Mouse (Mus musculus) kidney, embryonic 14.5 days (tissue): ENCODE measurements at regions not wholly inside any gene's neighbourhood (a gene's known extent, or its start where the extent isn't known, plus 50 kb on each side); places are given as distances from the start of the nearest gene placed in this dataset.

Experiments
- ATAC-seq: fragments of 200-750 bp; cut with Nextera tagmentation; 2 replicates; pipeline ENCODE4 v1.8.0; 2017; ENCODE audit warnings: moderate number of reproducible peaks, mild to moderate bottlenecking, moderate TSS enrichment, moderate library complexity; ENCODE audit not compliant: low FRiP score, low TSS enrichment
- H3K27ac ChIP-seq: fragments of 300-500 bp; sonication (generic); 2 replicates; pipeline ENCODE4 v1.5.1; 2014; ENCODE audit warnings: low read depth, mild to moderate bottlenecking, low read length, moderate library complexity, mixed read lengths
- H3K27me3 ChIP-seq: fragments of 300-500 bp; sonication (generic); 2 replicates; pipeline ENCODE4 v1.6.1; 2014; ENCODE audit warnings: mild to moderate bottlenecking, low read length; ENCODE audit not compliant: control insufficient read depth, insufficient read depth
- H3K36me3 ChIP-seq: fragments of 300-500 bp; sonication (generic); 2 replicates; pipeline ENCODE4 v1.6.1; 2014; ENCODE audit warnings: low read length, mixed read lengths; ENCODE audit not compliant: control insufficient read depth, insufficient read depth
- H3K4me1 ChIP-seq: fragments of 300-500 bp; sonication (generic); 2 replicates; pipeline ENCODE4 v1.6.1; 2014; ENCODE audit warnings: low read length, mixed read lengths; ENCODE audit not compliant: control insufficient read depth, insufficient read depth
- H3K4me2 ChIP-seq: fragments of 300-500 bp; sonication (generic); replicated peaks from 2 replicates; pipeline ENCODE4 v1.6.1; 2014; ENCODE audit warnings: low read depth, mild to moderate bottlenecking, low read length
- H3K4me3 ChIP-seq: fragments of 300-500 bp; sonication (generic); 2 replicates; pipeline ENCODE4 v1.5.1; 2014; ENCODE audit warnings: mild to moderate bottlenecking, low read length
- H3K9ac ChIP-seq: fragments of 300-500 bp; sonication (generic); 2 replicates; pipeline ENCODE4 v1.6.1; 2014; ENCODE audit warnings: low read depth, mild to moderate bottlenecking, low read length, moderate library complexity
- H3K9me3 ChIP-seq: fragments of 300-500 bp; sonication (generic); 2 replicates; pipeline ENCODE4 v1.6.1; 2016; ENCODE audit warnings: low read length; ENCODE audit not compliant: control insufficient read depth
- WGBS: fragments of 180-500 bp; shearing (Covaris S2); extraction: QIAGEN DNeasy Blood & Tissue Kit; methylation state at CpG from one replicate; pipeline ENCODE4 v1.1.7; 2014; 5-methylcytosine and 5-hydroxymethylcytosine counted together

DNA sequence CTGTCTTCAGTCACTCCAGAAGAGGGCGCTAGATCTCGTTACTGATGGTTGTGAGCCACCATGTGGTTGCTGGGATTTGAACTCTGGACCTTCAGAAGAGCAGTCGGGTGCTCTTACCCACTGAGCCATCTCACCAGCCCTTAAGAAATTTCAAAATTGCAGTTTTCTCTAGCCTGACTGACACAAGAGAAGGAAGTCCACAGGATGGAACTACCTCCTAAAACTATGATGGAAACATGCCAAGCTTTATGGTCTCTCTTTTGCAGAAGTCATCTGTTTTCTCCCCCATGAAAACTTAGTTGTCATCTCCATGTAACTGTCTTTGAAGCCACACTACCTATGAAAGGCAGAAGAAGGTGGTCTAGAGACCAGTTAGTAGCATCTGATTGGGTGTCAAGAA is 698.2 kb upstream of the Pkdcc start:
- Histone ChIP-seq H3K27ac (no peak overlapping the region), H3K4me3 (no peak overlapping the region), H3K9ac (no peak overlapping the region), H3K4me2 (no peak overlapping the region), H3K9me3 (no peaks in the 10 kb centered on the region), H3K4me1 (no peaks in the 10 kb centered on the region), H3K27me3 (no peaks in the 10 kb centered on the region), H3K36me3 (no peaks in the 10 kb centered on the region)
- 75% methylated on average over 3 of the region's 3 CpGs for WGBS
- no peak for ATAC-seq

DNA sequence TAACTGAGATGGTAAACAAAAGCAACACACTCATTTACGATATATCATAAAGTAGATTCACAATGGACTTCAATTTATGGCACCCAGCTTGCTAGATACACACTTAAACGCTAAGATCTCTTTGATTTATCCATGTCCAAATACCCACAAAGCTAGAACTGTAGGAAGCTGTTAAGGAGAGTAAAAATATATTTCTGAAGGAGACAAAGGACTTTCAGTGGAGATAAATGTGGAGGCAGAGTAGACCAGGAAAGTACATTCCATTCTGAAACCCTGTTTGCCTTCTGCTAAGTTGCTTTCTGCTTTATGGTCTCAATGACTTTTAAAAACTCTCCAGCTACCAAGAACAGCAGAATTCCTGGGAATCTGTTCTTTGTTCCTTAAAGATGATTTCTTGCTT is 701.3 kb upstream of the Pkdcc start:
- 40% methylated on average over 2 of the region's 2 CpGs for WGBS
- no peak overlapping the region for H3K4me3 ChIP-seq
- H3K36me3 ChIP-seq, result no peaks in the 10 kb centered on the region
- H3K9me3 ChIP-seq, result no peaks in the 10 kb centered on the region
- H3K4me1 ChIP-seq, result no peaks in the 10 kb centered on the region
- no peak overlapping the region for H3K4me2 ChIP-seq
- H3K27ac ChIP-seq, result no peak overlapping the region
- ATAC-seq, result no peak; the same call in 1 of the 2 replicates
- H3K27me3 ChIP-seq, result no peaks in the 10 kb centered on the region
- H3K9ac ChIP-seq, result no peak overlapping the region

DNA sequence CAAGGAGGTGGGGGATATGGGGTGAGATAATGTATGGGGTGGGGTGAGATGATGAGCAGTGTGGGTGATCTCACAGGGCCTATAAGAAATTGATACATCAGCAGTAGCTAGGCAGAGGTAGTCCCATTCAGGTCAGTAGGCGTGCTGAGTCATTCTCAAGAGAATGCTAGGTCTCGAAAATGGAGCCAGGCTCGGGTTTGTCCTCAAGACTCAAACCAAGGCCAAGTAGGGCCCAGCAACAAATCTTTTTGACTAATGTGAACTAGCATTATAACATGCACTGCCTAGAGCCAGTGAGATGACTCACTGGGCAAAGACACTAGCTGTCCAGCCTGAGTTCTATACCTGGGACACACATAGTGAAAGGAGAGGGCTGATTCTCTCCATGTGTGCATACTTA is 710.8 kb upstream of the Pkdcc start:
- Histone ChIP-seq H3K4me1 (no peaks in the 10 kb centered on the region), H3K4me3 (no peak overlapping the region), H3K9ac (no peak overlapping the region), H3K4me2 (no peak overlapping the region), H3K9me3 (no peaks in the 10 kb centered on the region), H3K36me3 (no peaks in the 10 kb centered on the region), H3K27me3 (no peaks in the 10 kb centered on the region), H3K27ac (no peak overlapping the region)
- ATAC-seq, result no peak
- 87% methylated on average over 3 of the region's 3 CpGs for WGBS

DNA sequence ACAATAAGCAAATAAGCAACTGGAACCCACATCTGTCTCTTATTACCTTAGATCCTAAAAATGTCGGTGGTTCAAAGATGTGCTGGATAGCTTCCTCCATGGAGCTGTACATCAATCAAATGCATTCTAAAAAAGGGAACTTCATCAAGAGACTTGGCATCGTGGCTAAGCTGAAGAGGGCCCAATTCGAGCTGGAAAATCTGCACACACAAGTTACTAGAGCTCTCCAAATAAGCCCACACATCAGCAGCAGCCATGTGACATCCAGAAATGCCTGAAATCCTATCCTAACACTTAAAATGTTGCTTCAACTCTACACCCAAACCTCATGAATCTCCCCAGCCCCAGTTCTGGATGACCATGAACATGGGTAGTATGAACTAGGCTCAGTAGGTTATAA is 729.5 kb upstream of the Pkdcc start:
- Histone ChIP-seq H3K4me1 (no peaks in the 10 kb centered on the region), H3K9ac (no peak overlapping the region), H3K27ac (no peak overlapping the region), H3K27me3 (no peaks in the 10 kb centered on the region), H3K36me3 (no peaks in the 10 kb centered on the region), H3K4me3 (no peak overlapping the region), H3K4me2 (no peak overlapping the region), H3K9me3 (no peaks in the 10 kb centered on the region)
- ATAC-seq, result no peak
- 42% methylated on average over 3 of the region's 3 CpGs for WGBS

DNA sequence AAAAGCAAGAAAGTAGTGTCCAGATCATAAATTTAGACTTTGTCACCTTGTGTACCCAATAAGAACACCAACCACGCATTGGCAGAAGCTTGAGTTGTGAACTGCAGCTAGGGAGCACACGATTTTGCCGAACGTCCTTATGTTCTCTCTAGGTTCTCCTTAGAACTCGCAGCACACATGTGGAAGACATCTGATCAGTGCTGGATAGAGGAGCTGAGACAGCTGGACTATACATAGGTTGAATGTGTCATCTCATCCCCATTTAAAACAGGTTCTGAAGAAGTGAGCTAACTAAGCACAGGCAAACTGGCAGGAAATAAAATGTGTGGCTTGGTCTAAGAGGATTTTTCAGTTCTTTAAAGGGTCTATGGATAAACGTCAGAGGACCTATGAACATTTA is 730.5 kb upstream of the Pkdcc start:
- no peaks in the 10 kb centered on the region for H3K4me1 ChIP-seq
- 87% methylated on average over 6 of the region's 6 CpGs for WGBS
- H3K27me3 ChIP-seq, result no peaks in the 10 kb centered on the region
- no peak overlapping the region for H3K4me3 ChIP-seq
- no peak overlapping the region for H3K27ac ChIP-seq
- H3K4me2 ChIP-seq, result no peak overlapping the region
- H3K36me3 ChIP-seq, result no peaks in the 10 kb centered on the region
- no peak for ATAC-seq
- H3K9me3 ChIP-seq, result no peaks in the 10 kb centered on the region
- H3K9ac ChIP-seq, result no peak overlapping the region

DNA sequence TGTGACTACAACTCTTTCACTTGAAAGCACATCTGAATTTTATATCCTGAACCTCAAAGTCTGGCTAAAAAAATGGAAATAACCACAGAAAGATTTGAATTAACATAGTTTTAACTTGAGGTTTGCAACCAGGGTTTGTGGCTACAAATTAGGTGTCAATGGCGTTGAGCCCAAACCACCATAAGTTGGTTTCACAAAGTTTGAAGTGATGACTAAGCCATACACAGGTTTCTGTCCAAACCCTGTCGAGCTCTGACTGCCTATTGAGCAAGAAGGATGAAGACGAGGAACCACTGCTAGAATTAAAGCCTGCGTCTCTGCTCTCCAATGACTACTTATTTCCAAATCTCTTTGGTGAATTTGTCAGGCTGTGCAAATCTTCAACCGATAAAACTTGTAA is 719.8 kb upstream of the Slc8a1 start:
- 87% methylated on average over 5 of the region's 5 CpGs for WGBS
- no peak overlapping the region for H3K4me3 ChIP-seq
- no peak overlapping the region for H3K9ac ChIP-seq
- no peak for ATAC-seq
- H3K27me3 ChIP-seq, result no peaks in the 10 kb centered on the region
- H3K36me3 ChIP-seq, result no peaks in the 10 kb centered on the region
- H3K27ac ChIP-seq, result no peak overlapping the region
- H3K4me1 ChIP-seq, result no peaks in the 10 kb centered on the region
- H3K9me3 ChIP-seq, result no peaks in the 10 kb centered on the region
- no peak overlapping the region for H3K4me2 ChIP-seq

DNA sequence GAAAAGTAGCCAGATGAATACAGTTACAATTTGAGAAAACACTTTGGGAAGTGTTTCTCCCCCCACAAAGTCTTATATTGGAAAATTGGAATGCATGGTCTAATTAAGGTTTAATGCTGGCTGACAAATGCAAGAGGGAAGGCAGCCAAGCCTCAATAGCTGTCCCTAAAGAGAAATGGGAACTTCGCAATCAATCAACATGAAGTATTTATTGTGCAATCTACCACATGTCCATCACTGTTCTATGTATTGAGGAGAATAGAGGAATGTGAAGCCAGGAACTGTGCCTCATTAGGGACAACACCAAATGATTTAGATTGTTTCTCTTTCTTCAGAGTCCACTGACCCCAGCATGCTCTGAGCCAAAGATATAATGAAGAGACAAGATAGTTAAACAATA is 715.7 kb upstream of the Slc8a1 start:
- Histone ChIP-seq H3K4me1 (no peaks in the 10 kb centered on the region), H3K27ac (no peak overlapping the region), H3K9ac (no peak overlapping the region), H3K27me3 (no peaks in the 10 kb centered on the region), H3K4me3 (no peak overlapping the region), H3K36me3 (no peaks in the 10 kb centered on the region), H3K4me2 (no peak overlapping the region), H3K9me3 (no peaks in the 10 kb centered on the region)
- WGBS, result 44% methylated on average over 1 of the region's 1 CpGs
- ATAC-seq, result peak; percentile 94

DNA sequence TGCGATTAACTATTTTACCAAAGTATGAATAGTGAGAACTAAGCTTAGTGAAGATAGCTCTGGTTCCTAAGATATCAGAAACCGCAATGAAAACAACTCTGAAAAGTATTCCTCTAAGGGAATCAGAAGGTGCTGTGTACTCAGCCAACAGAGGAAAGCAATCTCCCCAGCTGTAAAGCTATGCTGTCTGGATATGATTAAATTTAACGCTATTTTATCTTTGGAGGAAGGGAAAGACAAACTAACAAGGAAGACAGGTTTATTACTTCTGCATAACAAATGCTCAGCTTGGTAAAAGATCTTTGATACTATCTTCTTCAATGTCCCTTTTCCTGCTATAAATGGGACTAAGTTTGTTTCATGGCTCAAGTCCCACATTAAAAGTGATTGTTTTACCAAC is 700.9 kb upstream of the Slc8a1 start:
- peak; percentile 64; the same call in 1 of the 2 replicates for ATAC-seq
- no peak overlapping the region for H3K4me2 ChIP-seq
- H3K36me3 ChIP-seq, result no peaks in the 10 kb centered on the region
- H3K27me3 ChIP-seq, result no peaks in the 10 kb centered on the region
- no peak overlapping the region for H3K27ac ChIP-seq
- no peaks in the 10 kb centered on the region for H3K9me3 ChIP-seq
- WGBS, result 55% methylated on average over 3 of the region's 3 CpGs
- no peaks in the 10 kb centered on the region for H3K4me1 ChIP-seq
- H3K9ac ChIP-seq, result no peak overlapping the region
- H3K4me3 ChIP-seq, result no peak overlapping the region

DNA sequence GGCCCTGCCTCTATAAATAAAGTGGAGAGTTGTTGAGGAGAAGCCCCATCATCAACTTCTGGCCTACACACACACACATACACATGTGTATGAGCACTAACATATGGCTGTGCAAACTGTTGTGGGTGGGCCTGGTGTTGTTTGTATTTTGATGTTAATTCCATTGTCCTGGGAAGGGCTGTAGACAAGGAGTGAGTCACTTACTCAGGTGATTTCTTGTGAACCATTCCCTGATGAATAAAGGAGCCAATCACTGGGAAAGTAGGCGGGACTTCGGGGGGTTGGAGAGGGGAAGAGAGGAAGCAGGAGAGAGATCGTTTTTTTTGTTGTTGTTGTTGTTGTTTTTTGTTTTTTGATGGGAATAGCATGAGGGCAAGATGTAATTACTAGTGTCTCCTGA is 699.0 kb upstream of the Slc8a1 start:
- Histone ChIP-seq H3K4me2 (no peak overlapping the region), H3K9me3 (no peaks in the 10 kb centered on the region), H3K9ac (no peak overlapping the region), H3K27me3 (no peaks in the 10 kb centered on the region), H3K36me3 (no peaks in the 10 kb centered on the region), H3K27ac (no peak overlapping the region), H3K4me3 (no peak overlapping the region), H3K4me1 (no peaks in the 10 kb centered on the region)
- no peak for ATAC-seq
- 88% methylated on average over 3 of the region's 3 CpGs for WGBS

DNA sequence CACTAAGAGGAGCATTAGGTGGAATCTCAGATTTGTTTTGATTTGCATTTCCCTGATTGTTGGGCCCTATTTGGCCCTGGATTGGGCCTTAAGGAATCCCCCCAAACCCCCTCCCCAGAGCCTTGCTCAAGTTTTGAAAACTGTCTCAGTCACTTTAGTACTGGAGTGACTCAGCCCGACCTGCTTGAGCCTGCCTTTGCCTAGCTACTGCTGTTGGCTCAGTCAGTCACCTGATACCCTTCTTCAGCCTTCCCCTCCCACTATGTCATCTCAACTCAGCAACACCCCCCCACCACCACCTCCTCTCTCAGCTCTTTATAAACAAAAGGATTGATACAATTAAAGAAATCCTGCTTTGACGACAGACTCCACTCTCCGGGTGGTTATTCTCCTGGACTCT is 694.5 kb upstream of the Slc8a1 start:
- H3K9ac ChIP-seq, result no peak overlapping the region
- H3K4me3 ChIP-seq, result no peak overlapping the region
- WGBS, result 35% methylated on average over 3 of the region's 3 CpGs
- H3K27ac ChIP-seq, result no peak overlapping the region
- peak; percentile 79; the same call in 1 of the 2 replicates for ATAC-seq
- H3K4me2 ChIP-seq, result no peak overlapping the region
- no peaks in the 10 kb centered on the region for H3K4me1 ChIP-seq
- H3K36me3 ChIP-seq, result no peaks in the 10 kb centered on the region
- H3K27me3 ChIP-seq, result no peaks in the 10 kb centered on the region
- H3K9me3 ChIP-seq, result no peaks in the 10 kb centered on the region
